Mouse (Mus musculus) thymus, postnatal 4 days (tissue): ENCODE measurements around the gene Dusp16.
"Not testable (repeated sequence)": the region's sequence is repeated elsewhere in the genome, so short reads cannot be mapped to it uniquely, and the experiment has no call there.

Experiments
- DNase-seq: peaks from one replicate; pipeline ENCODE4 v3.0.0; 2021

Gene Dusp16

GRCm38 (mm10) chr6:134695625-134696024 is 96.8 kb downstream of the Dusp16 start:
- DNase-seq: no peak

DNA sequence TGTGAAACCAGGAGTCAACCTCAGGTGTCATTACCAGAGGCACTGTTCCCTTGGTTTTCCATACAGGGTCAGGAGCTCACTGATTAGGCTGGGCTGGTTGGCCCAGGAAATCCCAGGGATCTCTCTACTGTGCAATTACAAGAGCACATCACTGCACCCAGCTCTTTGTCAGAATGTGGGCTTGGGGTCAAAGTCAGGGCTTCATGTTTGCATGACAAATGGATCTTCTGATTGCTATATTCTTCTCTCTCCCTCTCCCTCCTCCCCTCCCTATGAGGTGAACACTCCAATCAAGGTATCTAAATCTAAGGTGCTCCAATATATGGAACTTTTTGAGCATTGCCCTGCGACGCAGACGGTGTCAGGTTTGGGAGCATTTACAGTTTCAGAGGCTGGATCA is 97.4 kb downstream of the Dusp16 start:
- DNase-seq: no peak

DNA sequence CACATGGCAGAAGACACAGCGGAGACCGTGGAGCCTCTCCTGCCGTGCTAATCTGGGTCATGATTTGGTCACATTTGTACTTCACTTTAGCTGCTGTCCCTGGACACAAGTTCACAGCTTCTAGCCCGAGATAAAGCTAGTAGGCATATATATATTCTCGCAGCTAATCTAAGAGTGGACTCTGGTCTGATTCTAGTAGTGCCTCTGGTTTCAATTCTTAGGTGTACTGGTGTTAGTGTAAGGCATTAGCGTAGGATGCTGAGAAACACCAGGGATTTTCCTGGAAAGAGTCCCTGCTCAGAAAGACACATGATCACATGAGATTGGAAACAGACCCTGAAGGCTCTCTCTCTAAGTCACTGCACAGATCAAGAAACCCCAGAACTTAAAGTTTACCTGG is 97.9 kb downstream of the Dusp16 start:
- DNase-seq: no peak

DNA sequence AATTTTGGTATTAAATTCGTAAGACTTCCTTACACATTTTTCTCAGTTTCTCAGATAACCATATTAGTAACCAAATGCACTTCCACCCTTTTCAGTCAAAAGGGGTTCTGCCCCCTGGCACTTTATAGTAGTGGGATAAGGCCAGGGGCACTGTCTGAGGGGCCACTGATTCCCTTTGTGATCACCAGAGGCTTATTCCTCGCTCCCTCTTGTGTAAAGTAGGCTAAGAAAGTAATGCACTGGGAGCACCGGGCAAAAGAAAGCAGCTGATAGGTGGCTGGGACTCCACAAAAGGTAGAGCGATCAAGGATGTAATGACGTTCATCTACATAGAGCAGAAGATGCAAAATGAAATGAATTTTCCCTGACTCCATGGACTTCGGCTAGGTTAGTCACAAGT is 106.9 kb downstream of the Dusp16 start:
- DNase-seq: no peak

GRCm38 (mm10) chr6:134685040-134685439 is 107.4 kb downstream of the Dusp16 start:
- no peak for DNase-seq

DNA sequence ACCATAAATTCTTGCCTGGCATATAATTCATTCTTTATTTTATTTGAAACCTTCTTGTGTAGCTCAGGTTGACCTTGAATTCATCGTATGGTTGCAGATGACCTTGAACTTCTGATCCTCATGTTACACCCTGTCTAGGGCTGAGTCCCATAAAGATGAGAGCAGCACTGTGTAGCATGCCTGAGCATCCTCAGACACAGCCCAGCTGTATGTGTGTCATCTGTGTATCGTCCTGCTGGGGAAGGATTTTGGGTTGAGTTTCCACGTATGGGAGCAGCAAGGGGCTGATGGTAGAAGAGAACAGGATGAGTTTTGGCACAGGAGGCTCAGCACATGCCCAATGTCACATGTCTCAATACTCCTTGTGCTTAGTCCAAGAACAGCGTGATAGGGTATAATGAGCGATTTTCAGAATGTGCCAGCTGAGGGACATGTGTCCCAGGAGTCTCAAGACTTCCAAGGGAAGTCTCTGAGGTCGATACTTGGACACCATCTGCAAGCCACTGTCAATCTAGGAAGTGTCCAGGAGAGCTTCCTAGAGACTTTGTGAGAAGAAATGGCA is 108.0 kb downstream of the Dusp16 start:
- no peak for DNase-seq

GRCm38 (mm10) chr6:134679330-134679729 is 113.1 kb downstream of the Dusp16 start:
- DNase-seq: not testable (repeated sequence)

DNA sequence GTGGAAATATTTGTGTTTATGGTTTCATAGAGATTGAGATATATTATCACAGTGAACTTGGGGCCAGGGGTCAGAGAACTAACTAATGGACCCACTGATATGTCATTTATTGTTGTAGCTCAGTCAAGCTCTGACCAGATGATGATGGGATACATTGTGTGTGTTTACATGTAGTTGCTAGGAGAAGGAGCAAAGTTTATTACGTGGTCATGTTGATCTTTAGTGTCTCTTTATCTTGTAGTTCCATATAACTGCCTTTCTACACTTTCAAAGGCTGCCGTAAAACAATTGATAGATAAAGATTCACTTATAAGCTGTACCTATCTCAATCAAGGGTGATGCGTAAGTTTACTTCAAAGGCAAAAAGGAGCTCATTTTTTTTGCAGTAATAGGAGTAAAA is 114.4 kb downstream of the Dusp16 start:
- DNase-seq: no peak

GRCm38 (mm10) chr6:134677504-134677903 is 114.9 kb downstream of the Dusp16 start:
- DNase-seq: no peak

GRCm38 (mm10) chr6:134673712-134674111 is 118.7 kb downstream of the Dusp16 start:
- DNase-seq: not testable (repeated sequence)

- no peak for DNase-seq
Observed at GRCm38 (mm10) chr6:134670881-134671411, 121.5 kb downstream of the Dusp16 start.

DNA sequence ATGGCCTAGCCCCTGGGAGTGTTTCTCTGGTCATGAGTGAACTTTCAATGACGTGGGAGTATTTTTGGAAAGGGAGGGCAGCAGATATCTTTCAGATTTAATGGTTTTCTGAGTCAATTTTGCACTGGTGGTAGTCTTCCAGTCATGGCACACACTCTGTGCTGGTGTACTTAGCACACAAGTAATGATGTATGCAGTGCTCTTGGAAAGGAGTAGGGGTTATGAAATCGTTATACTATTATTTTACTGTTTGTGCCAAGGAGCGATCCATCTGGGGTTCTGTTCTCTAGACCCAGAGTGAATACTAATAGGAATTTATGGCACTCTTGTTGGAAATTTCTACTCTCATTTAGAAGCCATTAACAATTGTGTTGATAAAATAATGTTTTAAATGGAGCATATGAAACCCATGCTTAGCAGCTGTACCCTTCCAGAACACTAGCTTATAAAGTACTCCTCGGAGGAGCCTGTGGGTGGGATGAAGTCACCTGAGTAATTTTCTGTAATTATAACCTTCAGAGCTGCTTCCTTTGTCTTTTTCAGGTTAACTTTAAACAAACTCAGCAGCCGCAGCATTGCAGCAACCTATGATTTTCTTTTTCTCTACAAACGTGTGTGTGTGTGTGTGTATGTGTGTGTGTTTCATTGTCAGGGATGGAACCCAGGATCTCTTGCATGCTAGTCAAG is 123.1 kb downstream of the Dusp16 start:
- no peak for DNase-seq

DNA sequence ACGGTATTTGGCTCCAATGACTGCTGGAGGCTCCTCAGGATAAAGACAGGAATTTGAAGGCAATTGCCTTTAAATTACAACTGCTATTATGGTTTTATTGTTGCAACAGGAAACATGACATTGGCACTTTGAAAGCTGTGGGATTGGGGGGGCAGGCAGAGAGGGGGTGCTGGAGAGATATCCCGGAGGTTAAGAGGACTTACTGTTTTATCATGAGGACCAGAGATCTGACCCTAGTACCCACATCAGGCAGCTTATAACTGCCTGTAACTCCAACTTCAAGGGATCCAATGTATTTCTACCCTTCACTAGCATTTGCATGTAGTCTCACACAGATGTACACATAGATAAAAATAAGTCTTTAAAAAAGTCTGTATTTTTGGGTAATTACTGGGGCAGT is 123.9 kb downstream of the Dusp16 start:
- DNase-seq: no peak

- no peak for DNase-seq
Observed at GRCm38 (mm10) chr6:134665817-134666216, 126.6 kb downstream of the Dusp16 start.
